Mouse (Mus musculus) mouse trophoblast stem cell (cell line): ENCODE data around the gene Tbata.

Experiments used
- in situ Hi-C, 2 experiments: fragments of 300-500 bp; cut with MseI, MboI; formaldehyde crosslinking; loops; 2 replicates in 1 of 2; 3 replicates in 1 of 2; pipeline ENCODE4 v1.15.1; 2025

Gene Tbata

GRCm38 (mm10) chr10:61167333-61168096, 4.2 kb upstream of the Tbata start:
- in situ Hi-C loops: no loop called here

- in situ Hi-C loops: no loop called here
Observed at GRCm38 (mm10) chr10:61168393-61168792, 3.4 kb upstream of the Tbata start.

GRCm38 (mm10) chr10:61172496-61172895, 742 bp downstream of the Tbata start:
- in situ Hi-C loops: no loop called here

GRCm38 (mm10) chr10:61174711-61175441, 3.1 kb downstream of the Tbata start:
- in situ Hi-C loops: no loop called here

- in situ Hi-C loops: no loop called here
Observed at GRCm38 (mm10) chr10:61175442-61176204, 3.9 kb downstream of the Tbata start.

GRCm38 (mm10) chr10:61176221-61176790, 4.6 kb downstream of the Tbata start:
- in situ Hi-C loops: no loop called here

GRCm38 (mm10) chr10:61177751-61178150, 6.0 kb downstream of the Tbata start:
- in situ Hi-C loops: no loop called here

- in situ Hi-C loops: no loop called here
Observed at GRCm38 (mm10) chr10:61178687-61179086, 6.9 kb downstream of the Tbata start.

GRCm38 (mm10) chr10:61179927-61180326, 8.2 kb downstream of the Tbata start:
- in situ Hi-C loops: no loop called here

- in situ Hi-C loops: no loop called here
Observed at GRCm38 (mm10) chr10:61187001-61187400, 15.2 kb downstream of the Tbata start.

- in situ Hi-C loops: no loop called here
Observed at GRCm38 (mm10) chr10:61188010-61188409, 16.3 kb downstream of the Tbata start.

- in situ Hi-C loops: loop anchor here (5.0 kb wide), 3 partner anchors 138 to 213 kb away; no protein-coding TSS in a partner anchor
Observed at GRCm38 (mm10) chr10:61194611-61195010, 22.9 kb downstream of the Tbata start.

GRCm38 (mm10) chr10:61195216-61195615, 23.5 kb downstream of the Tbata start:
- in situ Hi-C loops: loop anchor here (5.0 kb wide), 3 partner anchors 137 to 212 kb away; no protein-coding TSS in a partner anchor

GRCm38 (mm10) chr10:61195718-61196291, 24.1 kb downstream of the Tbata start:
- in situ Hi-C loops: loop anchor here (5.0 kb wide), 3 partner anchors 136 to 211 kb away; no protein-coding TSS in a partner anchor

GRCm38 (mm10) chr10:61199566-61200213, 27.9 kb downstream of the Tbata start:
- in situ Hi-C loops: loop anchor here (5.0 kb wide), 3 partner anchors 133 to 208 kb away; no protein-coding TSS in a partner anchor

- in situ Hi-C loops: no loop called here
Observed at GRCm38 (mm10) chr10:61200232-61200820, 28.6 kb downstream of the Tbata start.

GRCm38 (mm10) chr10:61200998-61201397, 29.2 kb downstream of the Tbata start:
- in situ Hi-C loops: no loop called here

GRCm38 (mm10) chr10:61201596-61202318, 30.0 kb downstream of the Tbata start:
- in situ Hi-C loops: no loop called here

- in situ Hi-C loops: no loop called here
Observed at GRCm38 (mm10) chr10:61203930-61204329, 32.2 kb downstream of the Tbata start.
